Mouse (Mus musculus) left cerebral cortex, postnatal 10 days (tissue): Measurements from ENCODE around the gene 0610010K14Rik. TPM values are rescaled to one million over a fixed set of nuclear protein-coding genes. Genes with fewer than 3 reads are reported as not detected.

Experiments
- DNase-seq, 2 experiments: peaks; one replicate each; pipeline ENCODE4 v3.0.0; 2021 to 2022; ENCODE audit warnings: low spot score in 2 of 2, mixed read lengths in 1 of 2; ENCODE audit errors: extremely low spot score in 1 of 2
- intact Hi-C: fragments of 180-260 bp; cut with DNase I; formaldehyde crosslinking; loops from one replicate; pipeline ENCODE4 v1.15.1; 2025
- total RNA-seq, 2 experiments: library from RNA; stranded (reverse); gene quantifications; 2 replicates each; pipeline ENCODE4 v1.2.3; 2021

Gene 0610010K14Rik
- total RNA-seq, 2 experiments from 2014 or later, result 53.7 to 54.1 TPM

DNA sequence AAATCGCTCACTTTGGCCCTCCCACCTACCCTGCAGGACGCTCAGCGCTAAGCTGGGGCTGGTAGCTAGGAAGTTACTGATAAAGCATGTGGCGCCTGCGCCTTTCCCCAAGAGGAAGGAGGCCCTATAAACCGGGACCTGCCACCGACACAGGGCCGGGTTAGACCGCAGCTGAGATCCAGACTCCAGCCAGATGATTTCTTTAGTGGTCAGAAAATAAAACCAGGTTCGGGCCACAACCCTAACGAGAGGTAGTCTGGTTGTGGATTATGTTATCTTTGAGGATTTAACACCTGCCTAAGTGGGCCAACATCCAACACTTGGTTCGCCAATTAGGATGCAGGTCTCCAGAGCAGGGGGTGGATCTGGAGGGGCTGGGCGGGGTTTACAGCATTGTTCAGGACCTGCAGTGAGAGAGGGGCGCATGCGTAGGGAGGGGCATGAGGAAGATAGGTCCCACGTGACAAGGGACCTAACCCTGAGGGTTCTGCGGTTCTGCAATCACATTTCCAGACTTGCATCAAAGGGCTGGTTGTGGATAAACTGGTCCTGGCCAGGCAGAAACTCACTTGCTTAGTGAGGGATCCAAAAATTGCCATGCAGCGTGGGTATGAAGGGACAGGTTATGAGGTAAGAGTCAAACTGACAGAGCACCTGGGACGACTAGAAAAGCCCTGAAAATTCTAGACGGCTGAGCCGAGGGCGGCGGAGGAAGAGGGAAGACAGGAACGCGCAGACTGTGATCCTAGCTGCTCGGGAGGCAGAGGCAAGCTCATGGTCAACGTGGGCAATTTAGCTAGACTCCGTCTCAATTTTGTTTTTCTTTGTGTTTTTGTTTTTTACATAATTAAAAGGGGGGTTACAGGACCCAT, 16.7 kb downstream of the 0610010K14Rik start, which contains the start of gene Slc16a13:
TSS of gene Slc16a13 (minus strand) at position 334 of the 872 bp plus-strand sequence.
- DNase-seq, result peak; percentile 95 to 98
- intact Hi-C loops, result no loop called here

- DNase-seq, result peak in 1 of 2 experiments; percentile 63
- intact Hi-C loops, result no loop called here
These were observed 17.4 kb downstream of the 0610010K14Rik start for GRCm38 (mm10) chr11:70220323-70220722.

- no peak for DNase-seq
- intact Hi-C loops, result loop anchor here (10.0 kb wide), 1 partner anchor 285 kb away; the partner anchor contains the start of gene Ybx2
These were observed 17.8 kb downstream of the 0610010K14Rik start for GRCm38 (mm10) chr11:70219873-70220272.

DNA sequence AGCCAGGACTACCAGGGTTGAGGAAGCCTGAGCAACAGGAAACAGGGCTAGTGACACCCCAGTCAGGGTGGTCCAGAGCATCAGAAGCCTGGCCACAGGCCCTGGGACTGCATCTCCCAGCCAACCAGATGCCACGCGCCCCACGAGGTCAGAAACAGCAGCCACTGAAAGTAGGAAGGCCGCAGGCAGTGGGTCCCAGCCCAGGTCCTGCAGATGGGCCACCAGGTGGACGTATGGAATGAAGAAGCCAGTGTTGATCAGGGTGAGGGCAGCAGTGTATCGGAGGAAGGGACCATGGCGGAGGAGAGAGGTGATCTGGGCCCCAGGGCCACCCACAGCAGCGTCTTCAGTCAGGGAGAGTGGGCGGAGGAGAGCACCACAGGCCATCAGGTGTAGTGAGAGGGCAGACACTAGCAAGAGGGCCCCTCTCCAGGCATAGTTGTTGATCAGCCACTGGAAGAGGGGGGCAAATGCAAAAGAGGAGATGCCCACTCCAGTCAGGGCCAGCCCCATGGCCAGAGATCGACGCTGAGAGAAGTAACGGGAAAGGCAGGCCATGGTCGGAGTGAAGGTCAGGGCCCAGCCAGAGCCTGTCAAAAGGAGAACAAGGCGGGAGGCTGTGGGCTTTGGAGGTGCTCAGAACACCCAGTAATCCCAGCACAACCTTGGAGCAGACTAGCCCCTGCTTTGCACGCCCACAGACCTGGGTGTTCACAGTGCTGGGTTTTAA, 18.8 kb downstream of the 0610010K14Rik start:
- DNase-seq, result no peak
- intact Hi-C loops, result loop anchor here (10.0 kb wide), 1 partner anchor 284 kb away; the partner anchor contains the start of gene Ybx2

DNA sequence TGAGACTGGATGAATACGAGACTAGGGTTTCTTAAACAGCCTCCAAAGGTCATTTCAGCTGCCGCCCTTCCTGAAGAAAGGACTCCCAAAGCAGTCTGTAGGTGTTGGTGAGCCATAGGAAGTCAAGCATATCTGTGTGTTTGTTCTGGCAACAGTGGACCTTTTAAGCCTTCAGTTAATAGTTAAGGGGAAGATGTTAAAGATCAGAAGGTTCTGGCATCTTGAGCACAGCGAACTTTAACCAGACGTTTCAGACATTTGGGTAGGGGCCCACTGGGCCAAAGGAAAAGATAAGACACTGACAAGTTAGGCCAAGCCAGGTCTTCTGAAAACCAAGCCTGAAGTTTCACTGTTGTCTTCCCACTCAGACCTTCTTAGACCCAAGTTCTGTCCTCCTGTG, 19.7 kb downstream of the 0610010K14Rik start:
- intact Hi-C loops, result loop anchor here (10.0 kb wide), 1 partner anchor 283 kb away; the partner anchor contains the start of gene Ybx2
- no peak for DNase-seq

- intact Hi-C loops, result loop anchor here (10.0 kb wide), 1 partner anchor 281 kb away; the partner anchor contains the start of gene Ybx2
- no peak for DNase-seq
These were observed 21.6 kb downstream of the 0610010K14Rik start for GRCm38 (mm10) chr11:70216103-70216502.

DNA sequence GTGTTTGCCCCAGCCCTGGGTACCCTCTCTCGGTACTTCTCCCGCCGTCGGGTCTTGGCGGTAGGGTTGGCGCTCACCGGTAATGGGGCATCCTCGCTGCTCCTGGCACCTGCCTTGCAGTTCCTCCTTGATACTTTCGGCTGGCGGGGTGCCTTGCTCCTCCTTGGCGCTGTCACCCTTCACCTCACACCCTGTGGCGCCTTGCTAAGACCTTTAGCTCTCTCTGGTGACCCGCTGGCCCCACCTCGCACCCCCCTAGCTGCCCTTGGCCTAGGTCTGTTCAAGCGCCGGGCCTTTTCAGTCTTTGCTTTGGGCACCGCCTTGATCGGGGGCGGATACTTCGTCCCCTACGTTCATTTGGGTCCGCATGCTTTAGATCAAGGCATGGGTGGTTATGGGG, 22.4 kb downstream of the 0610010K14Rik start:
- intact Hi-C loops, result loop anchor here (10.0 kb wide), 1 partner anchor 280 kb away; the partner anchor contains the start of gene Ybx2
- peak in 1 of 2 experiments; percentile 50 for DNase-seq

- intact Hi-C loops, result loop anchor here (10.0 kb wide), 1 partner anchor 280 kb away; the partner anchor contains the start of gene Ybx2
These were observed 22.9 kb downstream of the 0610010K14Rik start for GRCm38 (mm10) chr11:70214856-70215209.

DNA sequence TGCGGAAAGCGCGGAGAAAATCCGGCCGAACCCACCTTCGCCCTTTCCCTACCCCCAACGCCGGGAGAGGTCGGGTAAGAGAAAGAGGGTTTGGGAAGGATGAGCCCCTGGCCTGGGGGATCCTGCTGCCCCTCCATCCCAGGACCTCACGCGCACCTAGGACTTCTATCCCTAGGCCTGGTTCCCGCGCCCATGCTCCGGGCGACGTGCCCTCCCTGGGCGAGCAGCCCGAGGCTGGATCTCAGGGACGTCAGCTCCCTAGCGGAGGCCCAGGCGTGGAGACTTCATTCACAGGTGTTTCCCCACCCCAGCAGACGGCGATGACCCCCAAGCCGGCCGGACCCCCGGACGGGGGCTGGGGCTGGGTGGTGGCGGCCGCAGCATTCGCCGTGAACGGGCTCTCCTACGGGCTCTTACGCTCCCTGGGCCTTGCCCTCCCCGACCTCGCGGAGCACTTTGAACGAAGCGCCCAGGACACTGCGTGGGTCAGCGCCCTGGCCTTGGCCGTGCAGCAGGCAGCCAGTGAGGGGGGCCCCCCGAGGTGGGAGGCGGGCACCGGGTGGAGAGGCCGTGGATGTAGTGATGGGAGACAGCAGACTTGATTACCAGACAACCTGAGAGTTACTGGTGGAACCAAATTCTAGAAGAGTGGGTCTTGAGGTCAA, 23.4 kb downstream of the 0610010K14Rik start:
- DNase-seq, result peak in 1 of 2 experiments; percentile 66
- intact Hi-C loops, result loop anchor here (10.0 kb wide), 1 partner anchor 280 kb away; the partner anchor contains the start of gene Ybx2

More at GRCm38 (mm10) chr11:70214856-70215209, 22.9 kb downstream of the 0610010K14Rik start:
- DNase-seq, result peak in 1 of 2 experiments; percentile 54

DNA sequence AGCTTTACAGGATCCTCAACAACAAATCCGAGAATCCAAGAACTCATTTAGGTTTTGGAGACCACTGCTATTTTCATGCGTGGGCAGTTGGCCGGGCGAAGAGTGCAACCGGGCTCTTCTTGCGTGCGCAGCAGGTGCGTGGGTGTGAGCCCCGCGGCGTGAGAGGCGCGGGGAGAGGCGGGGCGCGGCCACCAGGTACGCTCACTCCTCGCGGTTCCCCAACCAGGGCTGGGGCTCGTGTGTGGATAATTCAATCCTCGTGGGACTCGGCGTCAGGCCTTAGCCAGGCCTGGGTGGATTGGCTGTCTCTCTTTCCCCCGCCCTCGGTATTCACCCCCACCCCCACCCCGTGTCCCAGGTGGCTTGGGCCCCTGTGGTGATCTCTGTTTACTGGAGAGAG, 24.0 kb downstream of the 0610010K14Rik start:
- intact Hi-C loops, result loop anchor here (2.0 to 10.0 kb wide), 3 partner anchors 139 to 279 kb away; partner anchors contain the start of genes Asgr1 and Ybx2
- DNase-seq, result peak in 1 of 2 experiments; percentile 74

DNA sequence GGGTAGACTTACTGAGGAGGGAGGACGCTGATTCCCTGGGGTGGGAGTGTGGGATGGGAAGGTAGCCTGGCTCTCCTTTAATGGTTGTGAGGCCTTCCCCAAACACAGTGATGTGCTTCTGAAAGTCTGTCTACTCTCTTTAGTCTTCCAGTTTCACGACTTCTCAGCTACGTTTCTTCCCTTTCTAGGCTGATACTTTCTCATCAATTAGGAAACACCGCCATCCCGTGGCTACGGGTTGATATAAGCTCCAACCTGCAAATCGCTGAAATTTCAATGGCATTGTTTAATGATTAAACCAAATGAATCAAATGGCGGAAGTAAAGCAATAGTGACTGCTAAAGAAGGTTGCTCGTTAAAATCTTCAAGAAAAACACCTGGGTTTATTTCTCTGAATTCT, 24.8 kb downstream of the 0610010K14Rik start:
- DNase-seq, result peak in 1 of 2 experiments; percentile 69
- intact Hi-C loops, result loop anchor here (2.0 to 10.0 kb wide), 3 partner anchors 138 to 278 kb away; partner anchors contain the start of genes Asgr1 and Ybx2

GRCm38 (mm10) chr11:70212423-70212822, 25.3 kb downstream of the 0610010K14Rik start, which contains the start of gene Slc16a11:
Slc16a11 (plus strand) TSS chr11:70212752.
- intact Hi-C loops, result loop anchor here (2.0 to 10.0 kb wide), 3 partner anchors 138 to 278 kb away; partner anchors contain the start of genes Asgr1 and Ybx2
- no peak for DNase-seq

GRCm38 (mm10) chr11:70211972-70212371, 25.7 kb downstream of the 0610010K14Rik start:
- no peak for DNase-seq
- intact Hi-C loops, result loop anchor here (2.0 to 10.0 kb wide), 3 partner anchors 137 to 277 kb away; partner anchors contain the start of genes Asgr1 and Ybx2

DNA sequence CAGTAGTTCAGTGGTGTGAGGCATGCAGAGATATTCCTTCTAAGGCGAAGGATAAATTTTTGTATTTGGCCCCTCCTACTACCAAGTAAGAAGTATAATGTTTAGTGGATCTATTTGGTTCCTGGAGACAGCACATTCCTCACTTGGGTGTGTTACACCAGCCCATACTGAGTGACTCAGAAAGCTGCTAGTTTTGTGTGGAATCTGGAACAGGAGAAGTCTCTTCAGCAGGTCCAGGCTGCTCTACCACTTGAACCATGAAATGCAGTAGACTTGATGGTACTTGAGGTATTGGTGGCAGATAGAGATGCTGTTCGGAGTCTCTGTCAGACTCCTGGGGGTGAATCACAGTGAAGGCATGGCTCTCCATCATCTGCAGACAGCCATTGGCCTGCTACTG, 27.0 kb downstream of the 0610010K14Rik start:
- intact Hi-C loops, result loop anchor here (10.0 kb wide), 1 partner anchor 276 kb away; the partner anchor contains the start of gene Ybx2
- no peak for DNase-seq

DNA sequence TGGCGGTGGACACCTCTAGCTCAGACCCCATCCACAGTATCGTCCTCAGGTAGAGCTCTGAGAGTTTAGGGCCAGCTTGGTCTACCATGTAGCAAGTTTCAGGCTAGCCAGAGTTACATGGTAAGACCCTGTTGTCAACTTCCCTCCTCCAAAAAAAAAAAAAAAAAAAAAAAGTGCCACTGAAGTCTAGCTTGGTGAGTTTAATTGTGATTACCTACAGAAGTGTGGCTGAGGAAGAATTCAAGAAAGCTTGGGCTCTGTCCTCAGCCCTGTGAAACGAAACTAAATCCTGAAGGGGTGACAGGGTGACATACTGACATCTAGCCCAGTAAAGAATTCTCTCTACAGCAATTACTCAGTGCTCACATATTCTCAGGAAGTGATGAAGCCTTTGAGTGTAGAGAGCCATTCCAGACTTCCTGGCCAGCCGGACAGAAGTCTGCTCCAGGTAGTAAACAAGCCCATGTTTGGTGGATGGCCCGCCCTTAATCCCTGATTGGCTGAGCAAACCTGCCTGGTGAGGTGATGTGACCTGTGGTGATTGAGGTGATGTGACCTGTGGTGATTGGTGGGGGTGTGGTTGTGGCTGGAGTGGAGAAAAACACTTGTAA, 28.8 kb downstream of the 0610010K14Rik start:
- intact Hi-C loops, result no loop called here
- DNase-seq, result no peak

- no peak for DNase-seq
- intact Hi-C loops, result no loop called here
These were observed 30.4 kb downstream of the 0610010K14Rik start for GRCm38 (mm10) chr11:70207283-70207682.

GRCm38 (mm10) chr11:70206801-70207200, 30.9 kb downstream of the 0610010K14Rik start:
- intact Hi-C loops, result no loop called here
- DNase-seq, result no peak

- intact Hi-C loops, result no loop called here
- DNase-seq, result peak; percentile 77 to 88
These were observed 36.0 kb downstream of the 0610010K14Rik start for GRCm38 (mm10) chr11:70201691-70202090.
